Mouse (Mus musculus): ENCODE measurements around the gene Nmrk2. TPM values are rescaled to one million over a fixed set of nuclear protein-coding genes. Genes with fewer than 3 reads are reported as not detected.

Gene Nmrk2
- polyA plus RNA-seq (2012; rRNA removed): not detected in 2 replicates

DNA sequence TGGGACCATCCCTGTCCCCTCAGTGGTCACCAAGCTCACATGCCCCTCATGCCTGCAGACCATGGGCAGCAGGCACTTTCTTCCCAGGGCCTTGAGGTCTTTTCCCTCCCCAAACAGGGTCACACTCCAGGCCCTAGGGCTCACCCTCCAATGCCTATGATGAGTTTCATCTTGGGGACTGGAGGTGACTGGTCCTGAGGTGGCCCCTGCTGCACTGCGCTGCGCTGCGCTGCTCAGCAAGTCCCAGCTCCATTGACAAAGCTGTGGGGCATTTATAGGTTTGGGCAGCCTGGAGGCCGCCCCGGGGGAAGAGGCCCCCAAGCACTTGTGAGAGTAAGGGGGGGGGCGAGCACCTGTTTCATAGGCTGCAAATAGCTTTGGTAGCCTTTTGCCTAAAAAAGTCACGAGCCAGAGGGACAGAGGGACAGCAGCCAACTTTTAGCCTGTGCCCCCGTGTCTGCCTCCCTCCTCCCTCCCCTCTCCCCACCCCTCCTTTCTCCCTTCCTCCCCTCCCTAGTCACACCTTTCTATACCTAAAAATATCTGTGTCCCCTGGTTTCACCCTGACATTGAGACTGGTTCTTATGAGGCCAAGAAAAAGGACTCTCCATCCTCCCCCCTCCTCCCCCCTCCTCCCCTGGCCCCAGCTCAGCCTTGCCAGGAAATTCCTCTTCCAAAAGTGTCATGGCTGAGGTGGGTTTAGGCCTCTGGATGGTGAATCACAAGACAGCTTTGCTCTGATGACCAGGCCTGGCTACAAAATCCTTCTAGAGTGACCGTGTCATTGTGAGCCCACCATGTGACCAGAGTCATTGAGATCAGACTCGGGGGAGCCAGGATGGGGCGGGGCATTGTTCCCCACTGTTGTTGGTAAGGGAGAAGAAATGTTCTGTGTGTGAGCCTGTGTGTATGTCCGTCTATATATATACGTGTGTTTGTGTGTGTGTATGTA is at the start of gene Nmrk2:
Gene Nmrk2 (minus strand): TSS at position 245 of the 952 bp plus-strand sequence.
- no peak within 1 kb of the TSS for H3K27ac ChIP-seq (ENCODE audit: control insufficient read depth, insufficient read depth, low read depth, low read length)
- no peak for TF ChIP-seq CTCF (IDR thresholded peaks at IDR 0.05; ENCODE audit: control insufficient read depth, insufficient read depth, insufficient replicate concordance, low read depth, low read length)
- no peak for TF ChIP-seq POLR2A (IDR thresholded peaks at IDR 0.05; ENCODE audit: control insufficient read depth, low read depth, low read length)
- no peaks in the 10 kb centered on the region for H3K27me3 ChIP-seq (ENCODE audit: control insufficient read depth, insufficient read depth, low read length)

GRCm38 (mm10) chr10:81249442-81249841 is 47.6 kb upstream of the Nmrk2 start:
- Histone ChIP-seq H3K36me3 (ENCODE audit: control insufficient read depth, insufficient read depth, low read length) (no peaks in the 10 kb centered on the region), H3K27ac (ENCODE audit: control insufficient read depth, insufficient read depth, low read depth, low read length) (no peak overlapping the region), H3K27me3 (ENCODE audit: control insufficient read depth, insufficient read depth, low read length) (no peaks in the 10 kb centered on the region), H3K4me1 (ENCODE audit: control insufficient read depth, insufficient read depth, low read length) (peaks cover 33% of the 10 kb centered on the region), H3K4me3 (ENCODE audit: control insufficient read depth, low read depth, low read length) (no peak overlapping the region)
- TF ChIP-seq CTCF (IDR thresholded peaks at IDR 0.05; ENCODE audit: control insufficient read depth, insufficient read depth, insufficient replicate concordance, low read depth, low read length) (no peak), POLR2A (IDR thresholded peaks at IDR 0.05; ENCODE audit: control insufficient read depth, low read depth, low read length) (no peak)

More for the DNA sequence above, at the start of gene Nmrk2:
- H3K36me3 ChIP-seq (ENCODE audit: control insufficient read depth, insufficient read depth, low read length): no peaks in the 10 kb centered on the region
- H3K4me3 ChIP-seq (ENCODE audit: control insufficient read depth, low read depth, low read length): no peak within 1 kb of the TSS
- peaks cover 2% of the 10 kb centered on the region; the same call in 1 of the 2 replicates for H3K4me1 ChIP-seq (ENCODE audit: control insufficient read depth, insufficient read depth, low read length)

DNA sequence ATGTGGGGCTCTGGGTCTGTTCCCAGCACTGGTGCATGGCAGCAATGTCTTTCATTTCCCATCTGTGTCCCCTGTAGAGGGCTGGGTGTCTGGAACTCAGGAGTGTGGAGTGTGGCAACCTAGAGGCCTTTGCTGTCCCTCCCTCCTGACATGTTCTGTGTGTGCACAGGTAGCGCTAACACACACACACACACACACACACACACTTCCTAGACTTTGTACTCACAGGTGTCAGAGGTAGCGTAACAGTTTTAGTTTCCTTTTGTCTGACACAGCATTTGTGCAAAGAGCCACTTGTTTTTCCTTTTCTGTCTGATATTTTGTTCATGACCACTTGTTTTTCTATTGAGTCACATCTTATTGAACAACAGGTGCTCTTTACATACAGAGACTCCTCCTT is 46.0 kb upstream of the Nmrk2 start:
- no peak overlapping the region for H3K27ac ChIP-seq (ENCODE audit: control insufficient read depth, insufficient read depth, low read depth, low read length)
- peaks cover 24% of the 10 kb centered on the region for H3K4me1 ChIP-seq (ENCODE audit: control insufficient read depth, insufficient read depth, low read length)

GRCm38 (mm10) chr10:81245166-81245565 is 43.3 kb upstream of the Nmrk2 start:
- Histone ChIP-seq H3K4me1 (ENCODE audit: control insufficient read depth, insufficient read depth, low read length) (peaks cover 13% of the 10 kb centered on the region), H3K4me3 (ENCODE audit: control insufficient read depth, low read depth, low read length) (no peak overlapping the region), H3K27me3 (ENCODE audit: control insufficient read depth, insufficient read depth, low read length) (no peaks in the 10 kb centered on the region), H3K27ac (ENCODE audit: control insufficient read depth, insufficient read depth, low read depth, low read length) (no peak overlapping the region), H3K36me3 (ENCODE audit: control insufficient read depth, insufficient read depth, low read length) (no peaks in the 10 kb centered on the region)
- no peak for TF ChIP-seq CTCF (IDR thresholded peaks at IDR 0.05; ENCODE audit: control insufficient read depth, insufficient read depth, insufficient replicate concordance, low read depth, low read length)
- no peak for TF ChIP-seq POLR2A (IDR thresholded peaks at IDR 0.05; ENCODE audit: control insufficient read depth, low read depth, low read length)

More for the DNA sequence above, 46.0 kb upstream of the Nmrk2 start:
- TF ChIP-seq POLR2A (IDR thresholded peaks at IDR 0.05; ENCODE audit: control insufficient read depth, low read depth, low read length): no peak
- TF ChIP-seq CTCF (IDR thresholded peaks at IDR 0.05; ENCODE audit: control insufficient read depth, insufficient read depth, insufficient replicate concordance, low read depth, low read length): no peak
- Histone ChIP-seq H3K36me3 (ENCODE audit: control insufficient read depth, insufficient read depth, low read length) (no peaks in the 10 kb centered on the region), H3K4me3 (ENCODE audit: control insufficient read depth, low read depth, low read length) (no peak overlapping the region), H3K27me3 (ENCODE audit: control insufficient read depth, insufficient read depth, low read length) (no peaks in the 10 kb centered on the region)

- no peak overlapping the region for H3K27ac ChIP-seq (ENCODE audit: control insufficient read depth, insufficient read depth, low read depth, low read length)
- peaks cover 10% of the 10 kb centered on the region for H3K4me1 ChIP-seq (ENCODE audit: control insufficient read depth, insufficient read depth, low read length)
- no peaks in the 10 kb centered on the region for H3K27me3 ChIP-seq (ENCODE audit: control insufficient read depth, insufficient read depth, low read length)
- no peak overlapping the region for H3K4me3 ChIP-seq (ENCODE audit: control insufficient read depth, low read depth, low read length)
- no peaks in the 10 kb centered on the region for H3K36me3 ChIP-seq (ENCODE audit: control insufficient read depth, insufficient read depth, low read length)
- peak; percentile 80 for TF ChIP-seq CTCF (IDR thresholded peaks at IDR 0.05; ENCODE audit: control insufficient read depth, insufficient read depth, insufficient replicate concordance, low read depth, low read length)
- no peak for TF ChIP-seq POLR2A (IDR thresholded peaks at IDR 0.05; ENCODE audit: control insufficient read depth, low read depth, low read length)
Measured at GRCm38 (mm10) chr10:81244595-81244994, 42.7 kb upstream of the Nmrk2 start.

GRCm38 (mm10) chr10:81244146-81244545 is 42.3 kb upstream of the Nmrk2 start:
- H3K36me3 ChIP-seq (ENCODE audit: control insufficient read depth, insufficient read depth, low read length): no peaks in the 10 kb centered on the region
- no peak overlapping the region for H3K27ac ChIP-seq (ENCODE audit: control insufficient read depth, insufficient read depth, low read depth, low read length)
- H3K4me1 ChIP-seq (ENCODE audit: control insufficient read depth, insufficient read depth, low read length): peaks cover 8% of the 10 kb centered on the region
- H3K4me3 ChIP-seq (ENCODE audit: control insufficient read depth, low read depth, low read length): no peak overlapping the region
- TF ChIP-seq CTCF (IDR thresholded peaks at IDR 0.05; ENCODE audit: control insufficient read depth, insufficient read depth, insufficient replicate concordance, low read depth, low read length) (no peak), POLR2A (IDR thresholded peaks at IDR 0.05; ENCODE audit: control insufficient read depth, low read depth, low read length) (no peak)
- H3K27me3 ChIP-seq (ENCODE audit: control insufficient read depth, insufficient read depth, low read length): no peaks in the 10 kb centered on the region

GRCm38 (mm10) chr10:81242021-81242420 is 40.2 kb upstream of the Nmrk2 start:
- H3K27ac ChIP-seq (ENCODE audit: control insufficient read depth, insufficient read depth, low read depth, low read length): no peak overlapping the region
- H3K4me3 ChIP-seq (ENCODE audit: control insufficient read depth, low read depth, low read length): no peak overlapping the region
- H3K36me3 ChIP-seq (ENCODE audit: control insufficient read depth, insufficient read depth, low read length): no peaks in the 10 kb centered on the region
- TF ChIP-seq CTCF (IDR thresholded peaks at IDR 0.05; ENCODE audit: control insufficient read depth, insufficient read depth, insufficient replicate concordance, low read depth, low read length) (no peak), POLR2A (IDR thresholded peaks at IDR 0.05; ENCODE audit: control insufficient read depth, low read depth, low read length) (no peak)
- peaks cover 6% of the 10 kb centered on the region; the same call in 1 of the 2 replicates for H3K4me1 ChIP-seq (ENCODE audit: control insufficient read depth, insufficient read depth, low read length)
- H3K27me3 ChIP-seq (ENCODE audit: control insufficient read depth, insufficient read depth, low read length): no peaks in the 10 kb centered on the region

Measured in testis, adult 2 months (tissue).